Mouse (Mus musculus): ENCODE measurements around the gene Aloxe3.
A peak's percentile ranks its signal among the peaks of the same experiment; 100 is the strongest.
"Not testable (repeated sequence)": the region's sequence is repeated elsewhere in the genome, so short reads cannot be mapped to it uniquely, and the experiment has no call there.

Gene Aloxe3

GRCm38 (mm10) chr11:69125852-69125918, at the start of gene Aloxe3:
Gene Aloxe3 (plus strand): TSS chr11:69125896.
- no peak for DNase-seq

DNA sequence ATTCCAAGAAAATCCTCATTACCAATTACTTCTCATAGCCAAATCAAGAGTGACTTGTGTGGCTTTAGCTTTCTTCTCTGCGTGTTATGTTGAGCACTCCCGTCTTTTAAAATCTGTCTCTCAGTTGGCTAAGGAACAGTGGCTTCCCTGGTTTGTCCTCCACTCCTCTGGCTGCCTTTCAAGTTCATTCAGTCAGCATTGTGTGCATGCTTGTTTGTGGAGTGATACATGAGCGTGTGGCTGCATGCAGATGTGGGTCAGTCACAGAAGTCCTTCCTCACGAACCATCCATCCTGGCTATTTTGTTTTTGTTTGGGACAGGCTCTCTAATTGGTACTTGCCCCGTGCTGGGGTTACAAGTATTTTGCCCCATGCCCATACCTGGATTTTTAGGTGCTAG, 49.1 kb upstream of the Aloxe3 start:
- peak; percentile 3 for DNase-seq

GRCm38 (mm10) chr11:69077316-69077715, 48.4 kb upstream of the Aloxe3 start:
- no peak for DNase-seq

DNA sequence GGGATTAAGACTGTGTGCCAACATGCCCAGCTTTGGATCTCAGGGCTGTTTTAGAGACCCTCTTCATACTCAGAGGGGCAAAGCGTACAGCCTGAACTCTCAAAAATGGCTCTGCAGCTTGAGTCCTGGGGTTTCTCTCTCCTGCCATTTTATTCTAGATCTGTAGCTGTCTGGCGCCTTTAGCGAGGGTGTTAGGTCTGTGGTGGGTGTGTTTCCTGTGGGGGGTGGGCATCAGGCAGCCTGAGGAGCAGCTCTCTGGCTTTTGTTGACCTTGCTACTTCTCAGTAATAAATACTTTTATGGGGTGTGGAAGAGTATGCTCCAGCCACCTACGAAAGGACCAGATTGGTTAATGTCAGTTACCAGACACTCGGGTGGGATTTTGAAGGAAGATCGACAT, 47.7 kb upstream of the Aloxe3 start:
- DNase-seq, result no peak

GRCm38 (mm10) chr11:69078805-69079438, 46.8 kb upstream of the Aloxe3 start:
- DNase-seq, result no peak

DNA sequence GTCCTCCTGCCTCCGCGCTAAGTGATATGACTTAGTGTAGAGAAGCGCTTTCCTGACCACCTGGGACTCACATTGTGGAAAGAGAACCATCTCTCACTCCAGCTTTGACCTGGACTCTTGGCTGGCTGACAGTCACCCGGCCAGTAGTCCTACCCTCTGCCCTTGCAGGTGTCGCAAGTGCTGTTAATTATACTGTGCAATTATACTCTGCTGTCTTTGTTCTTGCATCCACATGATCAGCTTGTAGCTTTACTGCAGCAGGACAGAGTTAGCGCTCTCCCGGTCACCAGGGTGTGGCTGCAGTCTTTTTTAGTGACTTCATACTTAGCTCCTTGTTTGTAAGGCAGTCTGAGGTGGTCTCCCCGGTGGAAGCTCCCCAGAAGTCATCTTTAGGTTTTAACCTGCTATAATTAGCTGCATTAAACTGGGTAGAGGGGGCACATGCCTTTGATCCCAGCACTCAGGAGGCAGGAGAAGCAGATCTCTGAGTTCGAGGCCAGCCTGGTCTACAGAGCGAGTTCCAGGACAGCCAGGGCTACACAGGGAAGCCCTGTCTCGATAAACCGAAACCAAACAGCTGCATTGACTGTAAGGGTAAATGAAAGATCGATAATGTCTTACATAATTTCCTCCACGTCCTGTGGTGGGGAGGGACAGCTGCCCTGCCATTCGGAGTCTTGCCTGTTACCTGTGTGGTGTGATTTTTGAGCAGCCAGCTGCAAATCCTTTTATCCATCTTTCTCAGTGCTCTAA, 45.4 kb upstream of the Aloxe3 start:
- DNase-seq, result no peak

- DNase-seq, result no peak
Measured at GRCm38 (mm10) chr11:69080855-69081222, 44.9 kb upstream of the Aloxe3 start.

- DNase-seq, result no peak
Measured at GRCm38 (mm10) chr11:69081613-69082012, 44.1 kb upstream of the Aloxe3 start.

DNA sequence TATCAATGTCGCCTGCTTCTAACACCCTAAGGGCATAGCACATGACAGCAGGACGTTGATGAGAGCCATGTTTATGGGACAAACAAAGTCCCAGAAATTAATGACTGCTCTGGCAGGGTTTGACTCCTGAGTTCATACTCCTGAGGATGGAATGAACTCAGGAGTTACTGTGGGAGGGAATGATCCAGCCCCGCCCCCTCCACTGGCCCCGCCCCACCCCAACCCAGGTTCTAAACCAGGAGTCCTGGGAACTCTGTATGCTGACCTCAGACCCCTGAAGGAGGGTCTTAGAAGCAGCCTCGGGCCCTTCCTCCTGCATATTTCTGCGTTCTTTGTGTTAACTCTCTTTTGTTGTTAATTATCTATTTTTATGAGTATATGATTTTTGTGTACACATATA, 40.1 kb upstream of the Aloxe3 start:
- DNase-seq, result no peak

- DNase-seq, result no peak
Measured at GRCm38 (mm10) chr11:69086390-69086789, 39.3 kb upstream of the Aloxe3 start.

- DNase-seq, result peak; percentile 39
Measured at GRCm38 (mm10) chr11:69087082-69087481, 38.6 kb upstream of the Aloxe3 start.

- no peak for DNase-seq
Measured at GRCm38 (mm10) chr11:69087597-69087996, 38.1 kb upstream of the Aloxe3 start.

DNA sequence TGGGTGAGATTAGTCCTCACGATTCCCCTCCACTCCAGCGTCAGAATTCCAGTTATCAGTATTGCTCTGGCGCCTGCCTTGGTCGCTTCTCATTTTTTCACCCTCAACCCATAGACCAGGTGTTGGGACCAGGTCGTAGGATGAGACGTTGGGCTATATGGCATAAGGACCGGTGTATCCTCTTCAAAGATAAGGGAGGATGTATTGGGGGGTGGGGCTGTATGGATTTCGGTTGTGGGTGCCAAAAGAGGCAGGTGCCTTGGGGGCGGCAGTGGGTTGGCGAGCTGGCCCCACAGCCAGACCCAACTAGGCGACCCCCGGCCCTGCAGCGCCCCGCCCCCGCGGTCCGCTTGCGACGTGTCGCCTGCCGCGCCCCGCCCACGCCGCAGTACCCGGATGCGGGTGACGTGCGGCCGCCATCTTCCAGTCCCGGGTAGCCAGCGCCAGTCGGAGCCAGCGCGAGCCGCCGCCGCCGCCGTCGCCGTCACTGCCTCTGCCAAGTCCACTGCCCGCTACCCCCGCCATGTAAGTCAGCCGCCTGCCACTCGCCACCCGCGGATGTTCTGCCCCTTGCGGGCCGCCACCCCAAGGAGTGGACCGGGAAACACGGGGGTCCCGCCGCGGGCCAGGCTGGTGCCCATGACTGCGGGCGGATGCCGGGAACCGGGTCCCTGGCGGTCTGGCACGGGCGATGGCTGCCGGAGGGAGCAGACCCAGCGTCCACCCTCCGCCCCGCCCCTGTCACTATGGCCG, 37.4 kb upstream of the Aloxe3 start, which contains the start of gene Vamp2:
TSS of gene Vamp2 (plus strand) at position 388 of the 753 bp plus-strand sequence.
- DNase-seq, result peak; percentile 94

DNA sequence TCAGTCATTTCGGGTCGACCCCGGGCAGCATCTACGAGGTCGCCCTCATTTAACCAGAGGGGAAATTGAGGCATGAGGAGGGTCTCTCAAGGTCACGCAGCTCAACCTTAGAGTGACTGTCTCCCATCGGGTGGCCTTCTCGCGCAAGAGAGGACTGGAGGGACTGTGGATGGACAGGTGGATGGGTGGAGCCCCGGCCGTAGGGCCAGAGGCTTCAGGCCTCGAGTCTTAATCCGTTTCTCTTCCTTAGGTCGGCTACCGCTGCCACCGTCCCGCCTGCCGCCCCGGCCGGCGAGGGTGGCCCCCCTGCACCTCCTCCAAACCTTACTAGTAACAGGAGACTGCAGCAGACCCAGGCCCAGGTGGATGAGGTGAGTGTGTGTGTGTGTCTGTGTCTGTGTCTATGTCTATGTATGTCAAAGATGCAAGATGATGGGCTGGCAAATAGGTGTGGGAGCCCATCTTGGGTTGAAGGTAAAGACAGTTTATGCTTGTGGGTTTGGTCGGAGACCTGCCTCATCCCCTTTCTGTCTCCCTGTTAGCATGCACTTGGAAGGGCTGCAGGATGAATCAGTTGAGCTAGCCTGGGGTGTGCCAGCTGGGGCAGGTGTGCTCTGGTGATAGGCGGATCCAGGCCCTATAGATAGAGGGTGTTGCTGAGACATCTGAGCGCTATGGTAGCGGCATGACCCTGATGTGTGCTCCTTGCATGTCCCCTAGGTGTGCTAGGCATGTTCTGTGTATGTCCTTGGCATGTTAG, 36.7 kb upstream of the Aloxe3 start:
- DNase-seq, result peak; percentile 34

- DNase-seq, result peak; percentile 55
Measured at GRCm38 (mm10) chr11:69089616-69090290, 35.9 kb upstream of the Aloxe3 start.

- DNase-seq, result no peak
Measured at GRCm38 (mm10) chr11:69090367-69090766, 35.3 kb upstream of the Aloxe3 start.

GRCm38 (mm10) chr11:69091566-69092385, 33.9 kb upstream of the Aloxe3 start:
- no peak for DNase-seq

- peak; percentile 87 for DNase-seq
Measured at GRCm38 (mm10) chr11:69092386-69092751, 33.3 kb upstream of the Aloxe3 start.

GRCm38 (mm10) chr11:69092871-69093270, 32.8 kb upstream of the Aloxe3 start:
- no peak for DNase-seq

DNA sequence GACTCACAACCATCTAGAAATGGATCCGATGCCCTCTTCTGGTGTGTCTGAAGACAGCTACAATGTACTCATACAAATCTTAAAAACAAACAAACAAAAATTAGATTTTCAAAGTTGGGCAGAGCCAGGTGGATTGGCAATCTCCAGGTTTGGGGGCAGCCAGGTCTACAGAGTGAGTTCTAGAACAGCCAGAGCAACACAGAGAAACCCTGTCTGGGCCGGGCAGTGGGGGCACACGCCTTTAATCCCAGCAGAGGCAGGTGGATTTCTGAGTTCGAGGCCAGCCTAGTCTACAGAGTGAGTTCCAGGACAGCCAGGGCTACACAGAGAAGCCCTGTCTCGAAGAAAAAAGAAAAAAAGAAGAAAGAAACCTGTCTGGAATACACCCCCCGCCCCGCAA, 31.8 kb upstream of the Aloxe3 start:
- not testable (repeated sequence) for DNase-seq

- DNase-seq, result peak; percentile 99
Measured at GRCm38 (mm10) chr11:69094697-69095429, 30.8 kb upstream of the Aloxe3 start, which contains the start of gene Per1. Gene Per1 (plus strand): TSS chr11:69095217.
